Mouse (Mus musculus) CH12.LX (cell line): ENCODE results near the gene Ercc1. TPM values are rescaled to one million over a fixed set of nuclear protein-coding genes. Genes with fewer than 3 reads are reported as not detected.

ENCODE experiments used
- DNase-seq: peaks from one replicate; pipeline ENCODE4 v3.0.0-alpha.2; 2013; ENCODE audit errors: extremely low read depth
- H3K27ac ChIP-seq: 2 replicates; pipeline ENCODE4 v1.5.1; 2012; ENCODE audit warnings: low read depth, mild to moderate bottlenecking, control low read depth, moderate library complexity; ENCODE audit not compliant: insufficient read depth
- H3K27me3 ChIP-seq: replicated peaks from 2 replicates; pipeline ENCODE3; 2012; ENCODE audit warnings: inconsistent platforms
- H3K36me3 ChIP-seq, 2 experiments: replicated peaks in 1 of 2; 2 replicates each; pipeline versions ENCODE3 to v1.6.1; 2012; ENCODE audit warnings: inconsistent platforms in 1 of 2, low read length in 1 of 2, mild to moderate bottlenecking in 1 of 2, mixed read lengths in 1 of 2, moderate library complexity in 1 of 2; ENCODE audit not compliant: control insufficient read depth in 1 of 2, insufficient read depth in 1 of 2
- H3K4me1 ChIP-seq, 2 experiments: 2 replicates each; pipeline ENCODE4 v1.6.1; 2012; ENCODE audit warnings: inconsistent platforms in 1 of 2, moderate library complexity in 1 of 2; ENCODE audit not compliant: insufficient read depth in 2 of 2, control insufficient read depth in 1 of 2
- H3K4me2 ChIP-seq: 2 replicates; pipeline ENCODE4 v1.6.1; 2012; ENCODE audit warnings: low read depth, mild to moderate bottlenecking, control low read depth; ENCODE audit not compliant: poor library complexity, insufficient read depth, severe bottlenecking
- H3K4me3 ChIP-seq, 3 experiments: fragments of 150-350 bp in 1 of 3; sonication (generic) in 1 of 3; replicated peaks in 1 of 3; 2 replicates each; pipeline versions ENCODE3 to v1.5.1; 2011 to 2012; ENCODE audit warnings: low read depth in 2 of 3, low read length in 2 of 3, mild to moderate bottlenecking in 2 of 3, moderate library complexity in 2 of 3, control low read depth in 1 of 3, improper control_type of control experiment in 1 of 3, inconsistent platforms in 1 of 3, mixed read lengths in 1 of 3; ENCODE audit not compliant: poor library complexity in 1 of 3
- H3K79me2 ChIP-seq: replicated peaks from 2 replicates; pipeline ENCODE4 v1.6.1; 2012; ENCODE audit warnings: mild to moderate bottlenecking, moderate library complexity; ENCODE audit not compliant: control insufficient read depth, poor library complexity, insufficient read depth, severe bottlenecking; ENCODE audit errors: extremely low read depth
- H3K9ac ChIP-seq: 2 replicates; pipeline ENCODE4 v1.6.1; 2012; ENCODE audit warnings: low read depth, mild to moderate bottlenecking, control low read depth, moderate library complexity; ENCODE audit not compliant: insufficient read depth
- H3K9me3 ChIP-seq: replicated peaks from 2 replicates; pipeline ENCODE3; 2012; ENCODE audit warnings: low read length, inconsistent platforms, mixed read lengths
- CTCF ChIP-seq, 2 experiments: IDR thresholded peaks in 1 of 2; conservative IDR thresholded peaks in 1 of 2; 2 replicates each; pipeline ENCODE4 v1.5.1; 2011 to 2012; ENCODE audit warnings: low read depth in 2 of 2, low read length in 2 of 2, improper control_type of control experiment in 1 of 2, inconsistent platforms in 1 of 2, mild to moderate bottlenecking in 1 of 2, moderate library complexity in 1 of 2
- E2F4 ChIP-seq: IDR thresholded peaks from 2 replicates; pipeline ENCODE4 v1.6.1; 2011; ENCODE audit warnings: low read depth, low read length, improper control_type of control experiment; ENCODE audit not compliant: insufficient replicate concordance
- ELF1 ChIP-seq: IDR thresholded peaks from 2 replicates; pipeline ENCODE4 v1.6.1; 2014; ENCODE audit warnings: low read depth, mild to moderate bottlenecking, inconsistent platforms, low read length, improper control_type of control experiment
- ETS1 ChIP-seq: conservative IDR thresholded peaks from 2 replicates; pipeline ENCODE4 v1.6.1; 2012; ENCODE audit warnings: low read depth, mild to moderate bottlenecking, inconsistent platforms, low read length, improper control_type of control experiment, moderate library complexity
- JUN ChIP-seq: IDR thresholded peaks from 2 replicates; pipeline ENCODE4 v1.6.1; 2011; ENCODE audit warnings: low read depth, mild to moderate bottlenecking, low read length, improper control_type of control experiment, moderate library complexity; ENCODE audit not compliant: insufficient read depth
- KAT2A ChIP-seq: IDR thresholded peaks from 2 replicates; pipeline ENCODE4 v1.6.1; 2012; ENCODE audit warnings: low read length, improper control_type of control experiment, inconsistent platforms; ENCODE audit not compliant: insufficient replicate concordance
- MAX ChIP-seq: IDR thresholded peaks from 2 replicates; pipeline ENCODE4 v1.6.1; 2011; ENCODE audit warnings: low read length, improper control_type of control experiment
- MAZ ChIP-seq: IDR thresholded peaks from 2 replicates; pipeline ENCODE4 v1.6.1; 2012; ENCODE audit warnings: low read depth, mild to moderate bottlenecking, inconsistent platforms, low read length, improper control_type of control experiment, moderate library complexity
- NELFE ChIP-seq: IDR thresholded peaks from 2 replicates; pipeline ENCODE4 v1.6.1; 2011; ENCODE audit warnings: low read depth, low read length, improper control_type of control experiment
- POLR2A ChIP-seq: IDR thresholded peaks from 2 replicates; pipeline ENCODE4 v1.6.1; 2011; ENCODE audit warnings: low read depth, mild to moderate bottlenecking, improper control_type of control experiment, low read length
- RAD21 ChIP-seq: IDR thresholded peaks from 2 replicates; pipeline ENCODE4 v1.6.1; 2011; ENCODE audit warnings: low read depth, mild to moderate bottlenecking, low read length, improper control_type of control experiment, moderate library complexity
- SIN3A ChIP-seq: IDR thresholded peaks from 2 replicates; pipeline ENCODE4 v1.6.1; 2012; ENCODE audit warnings: low read length, improper control_type of control experiment, inconsistent platforms
- SMC3 ChIP-seq: IDR thresholded peaks from 2 replicates; pipeline ENCODE4 v1.6.1; 2011; ENCODE audit warnings: low read depth, low read length, improper control_type of control experiment
- ZC3H11A ChIP-seq: IDR thresholded peaks from 2 replicates; pipeline ENCODE4 v1.6.1; 2012; ENCODE audit warnings: low read depth, mild to moderate bottlenecking, inconsistent platforms, low read length, improper control_type of control experiment
- ZMIZ1 ChIP-seq: IDR thresholded peaks from 2 replicates; pipeline ENCODE4 v1.6.1; 2012; ENCODE audit warnings: low read depth, mild to moderate bottlenecking, inconsistent platforms, low read length, improper control_type of control experiment
- ZNF384 ChIP-seq: IDR thresholded peaks from 2 replicates; pipeline ENCODE4 v1.6.1; 2012; ENCODE audit warnings: low read depth, low read length, improper control_type of control experiment, inconsistent platforms
- dilution Hi-C: fragments of 300-500 bp; cut with MboI; formaldehyde crosslinking; loops from 2 replicates; pipeline ENCODE4 v1.14.3; 2020; ENCODE audit warnings: low sequenced_read_pairs; ENCODE audit not compliant: extremely low pct_unique_long_range_greater_than_20kb, extremely low pct_ligation_motif_present
- in situ Hi-C: fragments of 300-500 bp; cut with MboI; formaldehyde crosslinking; loops from 3 replicates; pipeline ENCODE4 v1.14.3; 2019; ENCODE audit warnings: low sequenced_read_pairs, low pct_ligation_motif_present, low pct_unique_long_range_greater_than_20kb, mixed read lengths
- polyA plus RNA-seq: library from polyadenylated mRNA; unstranded; fragments of >175 nt; gene quantifications from 2 replicates; pipeline ENCODE4 v1.2.1, GENCODE M21; 2012; ENCODE audit warnings: low read depth; ENCODE audit not compliant: insufficient read length
- total RNA-seq, 2 experiments: library from RNA; depleted of rRNA; stranded (reverse); fragments of 300-350 nt in 1 of 2; fragments of >200 nt in 1 of 2; gene quantifications; 2 replicates each; pipeline ENCODE4 v1.2.3; 2012 to 2014

Gene Ercc1
- total and polyA plus RNA-seq, 3 experiments: 26.9 to 28.2 (median 27.7) TPM

DNA sequence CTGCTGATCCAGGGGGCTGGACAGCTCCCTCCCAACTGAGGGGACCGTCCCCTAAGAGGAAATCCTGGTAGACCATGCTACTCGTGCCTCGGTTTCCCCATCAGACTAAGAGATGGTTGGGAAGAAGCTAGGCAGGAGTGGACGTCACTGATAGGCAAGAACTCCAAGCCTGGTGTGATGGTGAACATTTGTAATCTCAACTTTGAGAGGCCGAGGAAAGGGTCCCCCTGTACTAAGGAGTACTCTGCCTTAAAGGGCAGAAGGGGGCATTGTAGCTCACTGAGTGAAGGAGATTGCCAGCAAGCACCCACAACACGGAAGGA is 39.2 kb upstream of the Ercc1 start:
- Histone ChIP-seq H3K4me1 (peaks cover under 1 to 34% of the 10 kb centered on the region in 2 experiments; a peak in 3 of 4 replicates), H3K79me2 (no peaks in the 10 kb centered on the region)
- TF ChIP-seq ZC3H11A: no peak
- 0 out of 2 replicates have a peak, but pooled peaks have one; percentile 17 for TF ChIP-seq ELF1
- TF ChIP-seq KAT2A: no peak
- TF ChIP-seq ETS1: no peak
- no peak for TF ChIP-seq MAZ
- TF ChIP-seq SMC3: peak; percentile 31
- TF ChIP-seq RAD21: peak; percentile 7
- TF ChIP-seq CTCF (conservative IDR thresholded peaks at IDR 0.05 in 1 of 2, IDR thresholded peaks at IDR 0.05 in 1 of 2; ENCODE audit: low read depth in 2 of 2, low read length in 2 of 2): peak in 1 of 2 experiments; percentile 31; a peak in 2 of 4 replicates
- TF ChIP-seq, all 38 proteins: peak for 4
- Histone ChIP-seq H3K4me2 (no peak overlapping the region), H3K4me3 (no peak overlapping the region), H3K27ac (no peak overlapping the region), H3K36me3 (no peaks in the 10 kb centered on the region), H3K27me3 (peaks cover 68% of the 10 kb centered on the region), H3K9ac (no peak overlapping the region), H3K9me3 (no peaks in the 10 kb centered on the region)
- in situ Hi-C loops (loop anchor here (5.0 kb wide), 1 partner anchor 37 kb away; the partner anchor contains the start of gene Ercc1), dilution Hi-C loops (no loop called here)
- DNase-seq: no peak

DNA sequence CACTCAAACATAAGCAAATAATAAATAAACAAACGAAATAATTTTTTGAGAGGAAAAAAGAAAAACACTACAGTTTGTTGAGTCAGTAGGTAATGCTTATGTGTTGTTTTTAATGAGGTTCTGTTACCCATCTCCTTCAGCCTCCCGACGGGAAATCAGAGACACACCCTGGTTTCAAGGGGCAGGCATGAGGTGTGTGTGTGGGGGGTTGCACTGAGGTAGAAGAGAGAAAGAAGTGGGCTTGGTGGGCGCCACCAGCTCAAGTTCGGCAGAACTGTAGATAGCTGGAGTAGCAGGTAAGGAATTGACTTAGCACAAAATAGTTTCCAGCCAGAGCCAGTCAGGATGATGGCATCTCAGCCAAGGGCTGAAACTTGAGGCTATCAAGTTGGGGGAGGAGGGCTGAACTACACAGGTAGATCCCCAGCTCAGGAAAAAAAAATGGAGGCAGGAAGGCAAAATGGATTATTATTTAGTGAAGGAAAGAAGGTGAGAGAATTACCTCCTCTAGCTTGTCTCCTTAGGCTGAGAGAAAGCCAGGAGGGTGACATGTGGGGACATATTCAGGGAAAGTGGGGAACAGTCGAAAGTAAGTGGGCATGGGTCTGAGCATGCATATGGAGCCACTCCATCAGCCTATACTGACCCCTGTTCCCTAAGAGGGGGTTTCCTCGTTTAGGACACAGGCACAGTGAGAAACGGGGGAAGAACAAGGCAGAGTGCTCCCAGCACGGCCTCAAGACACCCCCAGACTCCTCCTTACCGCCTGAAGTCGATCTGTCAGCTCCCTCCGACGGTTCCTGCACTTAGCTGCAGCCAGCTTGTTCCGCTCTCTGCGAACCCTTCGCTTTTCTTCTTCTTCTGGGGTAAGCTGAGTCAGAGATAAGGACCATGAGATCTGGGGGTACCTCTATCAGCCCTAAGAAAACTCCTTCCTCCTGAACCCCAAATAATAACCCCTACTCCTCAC is 38.5 kb upstream of the Ercc1 start:
- TF ChIP-seq ZMIZ1: no peak
- TF ChIP-seq SMC3: no peak
- TF ChIP-seq NELFE: no peak
- no peak for TF ChIP-seq ZNF384
- TF ChIP-seq POLR2A: no peak
- no peak for TF ChIP-seq JUN
- no peak for TF ChIP-seq E2F4
- TF ChIP-seq KAT2A: no peak
- no peak for TF ChIP-seq MAX
- TF ChIP-seq SIN3A: no peak
- dilution Hi-C loops: no loop called here
- in situ Hi-C loops: loop anchor here (5.0 kb wide), 1 partner anchor 36 kb away; the partner anchor contains the start of gene Ercc1
- Histone ChIP-seq H3K36me3 (no peaks in the 10 kb centered on the region), H3K9me3 (no peaks in the 10 kb centered on the region), H3K4me2 (no peak overlapping the region), H3K27ac (no peak overlapping the region), H3K4me1 (peaks cover 0 to 36% of the 10 kb centered on the region in 2 experiments; a peak in 2 of 4 replicates), H3K79me2 (no peaks in the 10 kb centered on the region), H3K9ac (no peak overlapping the region), H3K27me3 (peaks cover 73% of the 10 kb centered on the region), H3K4me3 (no peak overlapping the region)
- DNase-seq: no peak
